Mouse (Mus musculus) heart, postnatal 0 days (tissue): ENCODE measurements around the gene Igfbp3. TPM values are rescaled to one million over a fixed set of nuclear protein-coding genes. Genes with fewer than 3 reads are reported as not detected.

Source experiments
- ATAC-seq: fragments of 200-750 bp; cut with Nextera tagmentation; 2 replicates; pipeline ENCODE4 v1.8.0; 2017; ENCODE audit warnings: low read depth, moderate number of reproducible peaks, moderate library complexity; ENCODE audit not compliant: insufficient read depth
- DNase-seq: peaks from one replicate; pipeline ENCODE4 v3.0.0-alpha.2; 2016; ENCODE audit warnings: low spot score
- H3K27ac ChIP-seq: fragments of 300-500 bp; sonication (generic); 2 replicates; pipeline ENCODE4 v1.5.1; 2014; ENCODE audit warnings: low read depth, mild to moderate bottlenecking
- H3K27me3 ChIP-seq: fragments of 300-500 bp; sonication (generic); 2 replicates; pipeline ENCODE4 v1.6.1; 2014; ENCODE audit warnings: low read length, mixed read lengths; ENCODE audit not compliant: control insufficient read depth, insufficient read depth
- H3K36me3 ChIP-seq: fragments of 300-500 bp; sonication (generic); replicated peaks from 2 replicates; pipeline ENCODE4 v1.6.1; 2014; ENCODE audit warnings: low read length, mixed read lengths; ENCODE audit not compliant: control insufficient read depth, insufficient read depth
- H3K4me1 ChIP-seq: fragments of 300-500 bp; sonication (generic); 2 replicates; pipeline ENCODE4 v1.6.1; 2014; ENCODE audit warnings: antibody characterized with exemption; ENCODE audit not compliant: control insufficient read depth, insufficient read depth
- H3K4me2 ChIP-seq: fragments of 300-500 bp; sonication (generic); 2 replicates; pipeline ENCODE4 v1.6.1; 2014; ENCODE audit warnings: low read depth, mild to moderate bottlenecking, low read length, moderate library complexity
- H3K4me3 ChIP-seq: fragments of 300-500 bp; sonication (generic); 2 replicates; pipeline ENCODE4 v1.5.1; 2014; ENCODE audit warnings: low read depth, low read length
- H3K9ac ChIP-seq: fragments of 300-500 bp; sonication (generic); replicated peaks from 2 replicates; pipeline ENCODE4 v1.6.1; 2014; ENCODE audit warnings: low read depth, low read length, mixed read lengths
- H3K9me3 ChIP-seq: fragments of 300-500 bp; sonication (generic); replicated peaks from 2 replicates; pipeline ENCODE4 v1.6.1; 2016; ENCODE audit warnings: low read length; ENCODE audit not compliant: control insufficient read depth
- CTCF ChIP-seq: IDR thresholded peaks from 2 replicates; pipeline ENCODE4 v1.5.1; 2016; ENCODE audit warnings: antibody characterized with exemption, control low read depth, low read depth
- EP300 ChIP-seq: IDR thresholded peaks from 2 replicates; pipeline ENCODE4 v1.6.1; 2016; ENCODE audit warnings: antibody characterized with exemption, low read depth
- WGBS: fragments of 180-500 bp; shearing (Covaris S2); extraction: QIAGEN DNeasy Blood & Tissue Kit; methylation state at CpG from one replicate; pipeline ENCODE4 v1.1.7; 2014; 5-methylcytosine and 5-hydroxymethylcytosine counted together
- polyA plus RNA-seq: library from polyadenylated mRNA; unstranded; fragments of >200 nt; fragmentation: Nextera tagmentation; extraction: Ambion mirVana; gene quantifications from 2 replicates; pipeline ENCODE4 v1.2.1, GENCODE M21; 2015
- total RNA-seq: library from RNA; depleted of rRNA; stranded (reverse); fragments of >200 nt; gene quantifications from 2 replicates; pipeline ENCODE4 v1.2.3, GENCODE M21; 2014; ENCODE audit warnings: low replicate concordance

Igfbp3 gene
- total and polyA plus RNA-seq, 2 experiments from 2014 or later, result 17.2 to 46.5 TPM

DNA sequence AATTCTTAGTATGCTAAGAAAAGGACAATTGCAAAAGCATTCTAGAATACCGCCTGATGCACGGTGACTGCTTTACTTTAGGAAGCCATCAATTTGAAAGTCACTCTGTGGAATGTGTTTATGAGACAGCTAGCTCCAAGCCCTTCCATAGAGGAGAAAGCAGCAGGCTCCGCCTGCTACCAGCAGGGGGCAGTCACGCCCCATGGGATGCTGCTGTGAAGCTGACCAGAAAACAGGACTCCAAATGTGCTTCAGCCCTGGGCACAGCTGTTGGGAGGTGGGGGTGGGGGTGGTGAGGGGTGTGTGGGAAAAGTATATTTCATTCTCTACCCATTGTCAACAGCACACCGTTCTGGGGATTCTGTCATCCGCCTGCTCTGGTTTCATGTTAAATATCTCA is 3.4 kb downstream of the Igfbp3 start:
- Histone ChIP-seq H3K4me3 (no peak overlapping the region), H3K36me3 (0 out of 2 replicates have a peak, but pooled peaks cover 5% of the 10 kb centered on the region), H3K9ac (no peak overlapping the region), H3K27ac (no peak overlapping the region), H3K27me3 (peaks cover 44% of the 10 kb centered on the region), H3K9me3 (no peaks in the 10 kb centered on the region), H3K4me2 (no peak overlapping the region), H3K4me1 (peaks cover 12% of the 10 kb centered on the region; the same call in 1 of the 2 replicates)
- WGBS, result 21% methylated on average over 6 of the region's 6 CpGs
- ATAC-seq, result no peak
- peak; percentile 26 for DNase-seq
- TF ChIP-seq EP300, result no peak
- peak; percentile 90 for TF ChIP-seq CTCF

DNA sequence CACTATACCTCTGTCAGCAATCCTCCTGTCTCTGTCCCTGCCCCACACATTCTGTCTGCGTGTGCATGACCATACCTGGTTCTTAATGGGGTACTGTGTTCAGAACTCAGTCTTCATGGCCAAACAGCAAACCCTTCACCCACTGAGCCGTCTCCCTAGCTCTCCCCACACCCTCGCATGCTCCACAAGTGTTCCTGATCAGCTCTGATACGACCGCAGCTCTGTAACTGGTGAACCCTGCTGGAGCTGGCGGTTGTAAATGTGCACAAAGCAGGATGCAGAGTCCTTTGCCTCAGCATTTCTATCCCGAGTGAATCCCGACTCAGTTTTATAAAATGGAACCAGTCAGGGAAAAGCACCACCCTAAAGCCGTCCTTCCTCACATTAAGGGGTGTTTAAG is 9.9 kb downstream of the Igfbp3 start:
- Histone ChIP-seq H3K9ac (no peak overlapping the region), H3K27me3 (no peaks in the 10 kb centered on the region), H3K36me3 (no peaks in the 10 kb centered on the region), H3K9me3 (no peaks in the 10 kb centered on the region), H3K4me1 (no peaks in the 10 kb centered on the region), H3K4me2 (no peak overlapping the region), H3K4me3 (no peak overlapping the region), H3K27ac (no peak overlapping the region)
- TF ChIP-seq EP300 (no peak), CTCF (no peak)
- ATAC-seq (no peak), DNase-seq (no peak)
- 81% methylated on average over 9 of the region's 9 CpGs for WGBS

DNA sequence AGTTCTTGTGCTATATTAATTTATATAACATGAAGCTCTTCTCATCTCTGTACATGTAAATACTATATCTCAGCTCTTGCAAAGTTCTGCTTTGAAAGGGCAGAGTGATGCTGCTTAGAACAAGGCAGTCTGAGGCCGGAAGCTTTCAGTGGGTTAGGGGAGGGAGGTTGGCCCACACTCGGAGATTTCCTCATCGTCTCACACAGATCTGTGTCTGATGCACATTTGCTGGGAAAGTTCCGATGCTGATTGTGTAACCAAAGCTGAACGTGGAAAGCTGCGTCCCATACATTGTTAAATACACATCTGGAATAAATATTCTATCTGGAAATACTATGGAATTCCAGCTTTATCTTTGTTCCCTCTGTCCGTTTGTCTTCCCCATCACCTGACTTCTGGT is 11.5 kb downstream of the Igfbp3 start:
- Histone ChIP-seq H3K27me3 (no peaks in the 10 kb centered on the region), H3K9me3 (no peaks in the 10 kb centered on the region), H3K4me2 (no peak overlapping the region), H3K4me1 (no peaks in the 10 kb centered on the region), H3K36me3 (no peaks in the 10 kb centered on the region), H3K27ac (no peak overlapping the region), H3K9ac (no peak overlapping the region), H3K4me3 (no peak overlapping the region)
- DNase-seq (no peak), ATAC-seq (no peak)
- WGBS, result 66% methylated on average over 7 of the region's 7 CpGs
- TF ChIP-seq EP300 (no peak), CTCF (no peak)

DNA sequence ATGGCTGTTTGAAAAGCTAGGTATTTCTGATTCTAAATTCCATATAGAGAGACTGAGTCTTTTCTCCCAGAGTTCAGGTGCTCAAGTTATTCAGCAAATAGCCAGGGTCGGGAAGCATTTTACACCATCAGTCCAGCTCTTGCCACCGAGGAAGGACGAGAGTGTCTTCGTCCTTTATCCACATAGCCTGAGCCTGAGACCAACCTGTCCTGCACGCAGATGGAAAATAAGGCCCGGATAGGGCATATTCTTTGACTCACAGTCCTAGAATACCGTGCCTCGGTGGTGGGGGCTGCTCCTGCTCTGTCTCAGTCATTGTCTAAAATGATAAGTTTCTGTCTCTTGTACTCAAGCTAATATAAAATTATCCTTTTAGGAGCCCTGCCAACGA is 13.3 kb downstream of the Igfbp3 start:
- Histone ChIP-seq H3K27me3 (no peaks in the 10 kb centered on the region), H3K9ac (no peak overlapping the region), H3K9me3 (no peaks in the 10 kb centered on the region), H3K27ac (no peak overlapping the region), H3K36me3 (no peaks in the 10 kb centered on the region), H3K4me1 (no peaks in the 10 kb centered on the region), H3K4me2 (no peak overlapping the region), H3K4me3 (no peak overlapping the region)
- TF ChIP-seq CTCF (no peak), EP300 (no peak)
- no peak for DNase-seq
- 71% methylated on average over 9 of the region's 9 CpGs for WGBS
- no peak for ATAC-seq

DNA sequence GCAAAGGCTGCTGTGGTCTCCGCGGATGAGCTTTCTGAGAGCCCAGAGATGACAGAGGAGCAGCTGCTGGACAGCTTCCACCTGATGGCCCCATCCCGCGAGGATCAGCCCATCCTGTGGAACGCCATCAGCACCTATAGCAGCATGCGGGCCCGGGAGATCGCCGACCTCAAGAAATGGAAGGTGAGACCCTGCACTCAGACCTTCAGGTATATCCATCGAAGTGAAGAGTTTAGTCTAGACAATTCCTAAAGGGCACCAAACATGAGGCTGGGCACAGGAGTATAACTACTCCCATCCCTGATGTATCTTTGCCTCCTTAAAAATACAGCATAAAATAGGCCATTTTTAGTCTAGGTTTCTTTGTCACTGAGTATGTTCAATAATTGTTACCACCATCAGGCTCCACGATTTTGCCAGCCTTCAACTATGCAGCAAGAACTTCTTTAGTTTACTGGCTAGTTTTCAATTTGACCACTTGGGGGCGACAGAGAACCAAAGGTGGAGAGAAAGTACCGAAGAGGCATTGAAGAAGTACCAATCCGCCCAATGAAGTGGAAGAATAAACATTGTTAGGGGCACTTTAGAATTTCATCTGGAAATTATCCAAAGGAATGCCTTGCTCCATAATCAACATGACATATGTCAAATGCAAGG is 13.9 kb downstream of the Igfbp3 start:
- TF ChIP-seq EP300 (no peak), CTCF (peak; percentile 80)
- ATAC-seq (no peak), DNase-seq (peak; percentile 51)
- H3K27ac ChIP-seq, result no peak overlapping the region
- no peak overlapping the region for H3K4me3 ChIP-seq
- H3K9me3 ChIP-seq, result peaks cover 3% of the 10 kb centered on the region
- no peaks in the 10 kb centered on the region for H3K4me1 ChIP-seq
- no peak overlapping the region for H3K9ac ChIP-seq
- H3K36me3 ChIP-seq, result no peaks in the 10 kb centered on the region
- no peaks in the 10 kb centered on the region for H3K27me3 ChIP-seq
- no peak overlapping the region for H3K4me2 ChIP-seq
- 46% methylated on average over 14 of the region's 14 CpGs for WGBS
